Mouse (Mus musculus) gonadal fat pad, adult 2 months (tissue): Measurements from ENCODE around the gene Aspg. TPM values are rescaled to one million over a fixed set of nuclear protein-coding genes. Genes with fewer than 3 reads are reported as not detected.

Experiments used
- DNase-seq: peaks from one replicate; pipeline ENCODE4 v3.0.0-alpha.2; 2012; ENCODE audit warnings: low read depth
- polyA plus RNA-seq: library from polyadenylated mRNA; depleted of rRNA; stranded (reverse); fragments of >200 nt; gene quantifications from 2 replicates; pipeline ENCODE4 v1.2.3, GENCODE M21; 2012; rRNA removed

Gene Aspg
- polyA plus RNA-seq, result 32.2 and 54.1 TPM in 2 replicates

- no peak for DNase-seq
Measured at GRCm38 (mm10) chr12:112106541-112106971, at the start of gene Aspg. TSS of gene Aspg (plus strand) at chr12:112106679.

- no peak for DNase-seq
Measured at GRCm38 (mm10) chr12:112077651-112078050, 28.8 kb upstream of the Aspg start.

GRCm38 (mm10) chr12:112079911-112080310 is 26.6 kb upstream of the Aspg start:
- DNase-seq, result no peak

DNA sequence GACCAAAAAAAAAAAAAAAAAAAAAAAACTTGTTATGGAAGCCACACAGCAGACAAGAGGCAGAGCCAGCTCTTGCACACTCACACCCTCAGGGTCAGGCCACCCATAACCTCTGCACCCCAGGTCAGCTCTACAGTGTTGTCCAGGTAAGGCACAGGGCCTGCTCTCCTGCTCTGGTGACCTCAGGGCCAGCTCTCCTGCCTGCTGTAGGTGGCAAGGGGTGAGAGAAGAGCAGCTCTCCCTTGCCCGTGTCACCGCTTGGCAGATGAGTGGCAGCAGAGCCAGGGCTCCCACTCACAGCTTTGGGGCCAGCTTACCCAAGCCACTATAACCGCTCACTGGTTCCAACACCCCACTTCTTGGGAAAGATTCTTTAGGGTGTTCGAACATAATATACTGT is 25.6 kb upstream of the Aspg start:
- peak; percentile 58 for DNase-seq

DNA sequence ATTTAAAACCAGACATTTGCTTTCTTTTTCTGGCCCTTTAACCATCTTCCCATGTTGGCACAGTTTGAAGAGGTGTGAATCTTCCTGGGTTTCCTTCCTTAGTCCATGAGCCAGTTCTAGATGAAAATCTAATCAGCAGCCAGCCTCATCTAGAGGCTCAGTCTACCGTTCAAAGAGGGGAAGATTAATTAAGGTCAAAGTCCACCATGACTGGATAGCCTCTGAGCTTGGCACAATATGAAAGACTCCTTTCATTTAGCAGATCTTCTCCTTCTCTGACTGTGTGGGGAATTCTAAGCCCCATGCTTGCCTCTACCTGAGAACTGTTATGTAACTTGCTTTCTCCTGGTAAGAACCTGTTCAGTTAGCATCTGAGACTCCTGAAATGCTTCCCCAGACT is 24.2 kb upstream of the Aspg start:
- peak; percentile 95 for DNase-seq

DNA sequence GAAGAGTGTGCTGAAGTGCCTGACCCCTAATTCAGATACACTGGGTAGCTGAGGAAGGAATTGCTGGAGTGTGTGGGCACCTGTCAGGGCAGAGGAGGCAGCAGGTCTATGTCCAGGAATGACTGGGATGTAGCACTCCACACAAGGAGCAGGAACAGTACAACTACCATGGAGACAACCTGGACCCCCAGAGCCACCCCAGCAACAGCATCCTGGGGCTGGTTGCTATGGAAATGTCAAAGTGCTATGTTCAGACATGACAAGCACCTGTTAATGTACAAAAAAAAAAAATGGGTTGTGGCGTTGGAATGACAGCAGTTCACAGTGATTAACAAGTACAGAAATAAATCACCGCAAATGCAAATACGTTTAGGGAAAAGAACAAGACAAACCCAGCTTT is 20.2 kb upstream of the Aspg start:
- DNase-seq, result no peak

DNA sequence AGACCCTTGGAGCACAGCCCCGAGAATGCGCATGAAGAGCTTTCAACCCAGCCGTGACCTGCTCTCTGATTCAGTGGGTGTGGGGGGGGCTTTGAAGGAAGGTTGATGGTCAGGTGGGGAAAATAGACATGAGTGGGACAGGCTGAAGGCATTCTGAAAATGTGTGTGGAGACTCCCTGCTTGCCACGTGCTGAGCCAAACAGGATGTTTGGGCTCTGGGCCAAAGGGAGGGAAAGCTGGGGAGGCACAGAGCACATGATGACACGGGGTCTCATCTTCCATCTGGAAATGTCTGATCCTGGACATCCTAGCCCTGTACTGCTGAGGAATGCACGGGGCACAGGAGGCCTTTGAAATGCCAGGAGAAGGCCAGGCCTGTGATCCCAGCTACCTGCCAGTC is 19.8 kb upstream of the Aspg start:
- DNase-seq, result no peak

GRCm38 (mm10) chr12:112088609-112089324 is 17.7 kb upstream of the Aspg start:
- DNase-seq, result no peak

DNA sequence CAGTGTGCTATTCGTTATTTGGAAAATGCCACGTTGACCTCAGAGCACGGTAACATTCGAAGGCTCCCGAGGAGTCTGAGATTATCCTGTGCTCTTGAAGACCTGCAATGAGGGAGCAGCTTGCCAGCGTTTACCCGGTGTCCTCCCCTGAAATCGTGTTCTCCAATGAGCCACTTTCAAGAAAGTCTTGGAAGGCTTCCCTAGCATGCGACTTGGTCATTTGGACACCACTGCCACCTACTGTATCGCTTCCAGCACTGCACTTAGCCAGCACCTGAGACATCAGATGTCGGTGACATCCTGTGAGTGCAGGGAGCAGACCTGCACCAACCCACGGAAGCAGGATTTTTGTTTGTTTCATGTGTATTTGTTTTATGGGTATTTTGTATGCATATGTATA is 15.4 kb upstream of the Aspg start:
- peak; percentile 57 for DNase-seq

DNA sequence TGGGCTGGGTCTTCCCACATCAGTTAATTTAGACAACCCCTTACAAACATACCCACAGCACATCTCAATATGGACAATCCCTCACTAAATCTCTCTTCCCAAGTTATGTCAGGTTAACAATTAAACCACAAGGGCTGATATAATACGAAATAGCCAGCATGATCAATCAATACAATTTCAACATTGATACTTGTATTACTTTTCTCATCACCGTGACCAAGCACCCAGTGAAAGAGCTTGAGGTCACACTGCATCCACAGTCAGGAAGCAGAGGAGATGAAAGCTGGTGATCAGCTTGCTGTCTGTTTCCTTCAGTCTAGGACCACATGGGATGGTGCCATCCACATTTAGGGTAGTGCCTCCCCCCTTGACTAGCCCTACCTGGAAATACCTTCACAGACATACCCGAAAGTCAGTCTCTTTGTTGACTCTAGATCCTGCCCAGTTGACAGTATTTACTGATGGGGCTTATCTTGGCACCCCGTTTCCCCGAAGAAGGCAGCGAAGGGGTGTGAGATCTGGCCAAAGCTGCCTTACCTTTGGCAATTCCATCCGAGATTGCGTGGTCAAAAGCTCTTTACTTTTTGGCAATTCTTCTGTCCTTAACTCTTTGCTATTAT is 12.1 kb upstream of the Aspg start:
- DNase-seq, result no peak

DNA sequence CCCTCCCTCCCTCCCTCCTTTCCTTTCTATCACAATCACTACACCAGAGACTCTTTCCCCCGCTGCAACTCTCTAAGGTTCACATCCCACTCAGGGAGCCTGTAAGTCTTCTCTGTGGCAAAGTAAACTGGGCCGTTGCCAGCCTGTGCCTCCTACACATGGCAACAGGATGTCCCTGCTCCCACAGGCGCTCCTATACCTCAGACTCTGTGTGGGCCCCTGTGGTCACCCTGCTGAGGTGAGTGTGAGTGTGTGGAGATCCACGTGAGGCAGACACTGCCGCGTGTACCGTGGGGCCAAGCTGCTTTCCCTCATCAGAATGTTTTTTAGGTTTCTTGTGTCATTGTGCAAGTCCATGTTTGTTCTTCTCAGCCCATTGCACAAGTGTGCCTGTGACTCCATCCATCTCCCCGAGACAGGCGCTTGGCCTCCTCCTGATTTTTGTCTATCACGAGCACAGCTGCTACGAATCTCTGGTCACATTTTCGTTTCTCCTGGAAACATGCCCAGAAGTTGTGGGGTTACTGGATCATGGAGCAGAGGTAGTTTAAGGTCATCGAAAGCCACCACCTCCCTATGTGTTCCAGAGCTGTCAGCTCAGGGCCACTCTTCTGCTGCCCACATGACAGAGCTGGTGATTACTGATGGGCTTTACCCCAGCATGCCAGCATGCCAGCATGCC is 10.3 kb upstream of the Aspg start:
- DNase-seq, result peak; percentile 78

DNA sequence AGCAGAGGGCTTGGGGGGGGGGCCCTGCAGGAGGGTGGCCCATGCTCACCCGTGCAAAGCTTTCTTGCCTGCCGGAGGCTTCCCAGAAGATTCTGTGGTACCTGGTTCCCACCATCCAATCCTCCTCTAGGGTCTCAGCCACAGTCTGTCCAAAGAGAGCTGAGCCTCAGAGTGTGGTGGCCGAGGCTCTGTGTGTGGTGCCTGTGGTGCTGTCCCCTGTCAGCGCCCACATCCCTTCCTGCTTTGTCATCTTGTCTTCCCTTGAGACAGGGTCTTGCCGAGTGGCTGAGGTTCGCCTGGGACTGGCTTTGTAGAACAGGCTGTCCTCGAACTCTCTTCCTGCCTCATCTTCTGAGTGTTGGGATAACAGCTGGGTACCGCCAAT is 9.8 kb upstream of the Aspg start:
- DNase-seq, result no peak

DNA sequence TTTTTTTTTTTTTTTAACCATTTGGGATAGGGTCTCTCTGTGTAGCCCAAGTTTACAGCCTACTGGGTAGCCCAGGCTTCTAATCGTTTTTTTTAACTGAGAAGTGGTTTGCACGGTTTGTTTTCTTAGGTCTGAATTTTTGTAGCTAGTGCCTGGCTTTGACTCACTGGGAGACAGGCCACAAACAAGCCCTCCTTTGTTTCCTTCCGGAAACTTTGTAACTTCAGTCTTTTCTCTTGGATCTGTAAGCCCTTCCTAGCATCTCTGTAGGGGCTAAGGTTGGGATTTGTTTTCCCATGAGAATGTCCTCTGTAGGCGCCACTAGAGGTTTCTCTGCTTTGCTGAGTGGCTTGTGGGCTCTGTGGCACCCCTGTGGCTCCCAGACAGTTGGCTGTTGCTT is 6.4 kb upstream of the Aspg start:
- DNase-seq, result no peak

DNA sequence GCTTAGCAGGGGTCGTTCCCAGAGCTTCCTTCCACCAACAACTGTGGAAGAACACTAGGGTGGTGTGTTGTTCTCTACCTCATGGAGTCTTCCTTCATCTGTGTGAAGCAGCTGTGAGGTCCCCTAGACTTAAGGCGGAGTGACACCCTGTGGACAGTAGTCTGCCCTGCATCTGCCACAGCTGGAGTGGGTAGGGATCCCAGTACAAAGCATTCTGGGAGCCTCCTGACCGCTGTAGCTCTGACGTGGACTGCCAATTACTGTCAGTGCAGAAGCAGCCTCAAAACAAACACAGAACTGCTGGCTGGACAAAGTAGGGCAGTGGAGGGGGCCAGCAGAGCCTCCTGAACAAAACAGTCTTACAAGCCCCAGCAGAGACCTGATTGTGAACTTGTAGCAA is 5.4 kb upstream of the Aspg start:
- DNase-seq, result no peak

- DNase-seq, result no peak
Measured at GRCm38 (mm10) chr12:112103179-112103578, 3.3 kb upstream of the Aspg start.

DNA sequence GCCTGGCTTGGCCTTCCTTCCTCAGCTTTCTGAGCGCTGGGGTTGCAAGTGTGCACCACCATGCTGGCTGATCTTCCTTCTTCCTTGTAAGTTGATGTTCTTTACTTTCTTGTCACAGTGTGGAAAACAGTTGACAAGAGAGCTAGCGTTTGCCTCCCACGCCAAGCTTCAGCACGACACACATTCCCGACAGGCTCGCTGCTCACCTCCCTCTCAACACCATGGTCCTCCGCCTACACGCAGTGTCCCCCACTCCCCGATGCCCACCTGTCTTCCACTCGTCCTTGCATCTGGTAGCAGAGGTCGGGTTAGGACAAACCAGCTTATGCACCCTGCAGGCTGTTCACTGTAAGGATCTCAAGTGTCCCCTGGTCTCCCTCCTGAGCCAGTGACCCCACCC is 1.6 kb upstream of the Aspg start:
- DNase-seq, result no peak

GRCm38 (mm10) chr12:112107685-112108084 is 1.2 kb downstream of the Aspg start:
- no peak for DNase-seq

DNA sequence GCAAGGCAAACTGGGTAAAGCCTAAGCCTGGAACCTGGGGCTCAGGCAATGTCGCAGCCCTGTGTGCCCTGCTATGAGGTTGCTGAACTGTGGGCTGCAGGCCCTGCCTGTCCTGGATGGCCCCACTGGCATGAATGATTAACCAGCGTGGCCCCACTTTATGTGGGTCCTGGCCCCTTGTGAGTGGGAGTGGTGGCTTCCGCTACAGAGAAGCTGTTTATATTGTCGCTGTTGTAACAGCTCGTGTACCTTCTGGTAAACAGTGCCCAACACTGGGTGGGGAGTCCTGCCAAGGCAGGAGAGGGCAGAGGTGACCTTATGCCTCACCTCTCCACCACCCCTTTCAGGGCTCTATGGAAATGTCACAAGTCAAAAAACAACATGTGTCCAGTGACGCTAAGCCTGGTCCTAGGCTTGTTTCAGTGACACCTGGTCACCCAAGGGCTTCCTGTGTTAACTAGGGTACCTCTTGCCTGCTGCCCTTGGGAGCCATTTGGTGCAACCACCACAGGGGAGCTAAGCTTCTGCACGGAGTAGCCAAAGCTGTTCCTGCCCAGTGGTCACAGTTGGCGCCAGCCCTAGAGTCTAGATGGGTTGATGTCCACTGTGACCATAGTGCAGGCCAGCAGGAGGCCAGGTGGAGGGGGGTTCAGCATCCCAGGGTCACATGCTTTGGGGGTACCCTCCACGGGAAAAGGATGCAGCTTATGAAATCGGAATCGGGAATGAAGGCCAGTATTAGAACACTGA is 2.4 kb downstream of the Aspg start:
- no peak for DNase-seq

DNA sequence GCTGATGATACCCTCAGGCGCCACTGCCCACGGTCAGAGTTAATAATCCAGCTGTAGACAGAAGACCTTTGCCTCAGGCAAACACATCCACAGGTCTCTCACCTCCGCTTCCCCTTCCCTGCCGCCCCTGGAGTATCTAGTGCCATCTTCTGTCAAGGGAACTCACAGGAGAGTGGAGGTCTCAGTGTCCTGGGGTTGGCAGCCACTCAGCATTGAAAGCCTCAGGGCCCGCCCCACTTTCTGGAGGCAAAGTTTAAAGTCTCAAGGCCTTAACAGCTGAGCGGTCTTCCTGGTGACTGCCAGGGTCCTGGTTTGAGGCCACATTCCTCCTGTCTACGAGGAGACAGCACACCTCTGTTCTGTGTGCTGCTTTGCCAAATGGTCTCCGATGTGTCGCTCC is 3.2 kb downstream of the Aspg start:
- DNase-seq, result no peak

GRCm38 (mm10) chr12:112111323-112111722 is 4.8 kb downstream of the Aspg start:
- DNase-seq, result no peak

- no peak for DNase-seq
Measured at GRCm38 (mm10) chr12:112112235-112112634, 5.8 kb downstream of the Aspg start.

DNA sequence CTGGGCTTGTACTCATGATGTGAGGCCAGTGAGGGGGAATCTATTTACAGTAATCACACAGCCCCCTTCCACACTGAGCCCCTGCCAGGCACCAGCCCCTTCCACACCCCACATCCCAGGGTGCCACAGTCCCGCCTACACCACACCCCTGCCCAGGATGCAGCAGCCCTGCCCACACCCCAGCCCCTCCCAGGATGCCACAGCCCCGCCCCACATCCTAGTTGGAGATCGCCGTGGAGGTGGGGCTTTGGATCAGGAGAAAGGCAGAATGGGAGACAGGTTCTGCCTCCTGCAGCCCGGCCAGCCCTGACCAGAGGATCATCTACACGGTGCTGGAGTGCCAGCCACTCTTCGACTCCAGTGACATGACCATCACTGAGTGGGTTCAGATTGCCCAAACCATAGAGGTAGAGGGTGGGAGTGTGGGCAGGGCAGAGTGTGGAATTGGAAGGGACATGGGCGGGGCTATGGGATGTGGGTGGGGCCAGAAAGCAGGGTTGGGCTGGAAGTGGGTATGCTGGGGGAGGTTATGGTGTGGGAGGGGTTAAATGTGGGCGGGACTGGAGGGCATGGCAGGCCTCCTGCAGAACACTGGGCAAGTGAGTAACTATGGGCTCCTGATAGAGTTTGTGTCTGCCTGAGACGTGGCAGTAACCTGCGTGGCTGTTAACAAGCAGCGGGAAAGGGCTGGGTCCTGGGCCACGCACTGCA is 6.4 kb downstream of the Aspg start:
- no peak for DNase-seq
